Mouse (Mus musculus) thymus, adult 2 months (tissue): ENCODE results near the gene Cacnb4. TPM values are rescaled to one million over a fixed set of nuclear protein-coding genes. Genes with fewer than 3 reads are reported as not detected.

Source experiments
- DNase-seq: peaks from one replicate; pipeline ENCODE4 v3.0.0; 2021
- H3K27ac ChIP-seq: fragments of 200-500 bp; 2 replicates; pipeline ENCODE4 v1.5.1; 2012; ENCODE audit warnings: low read length, control low read depth; ENCODE audit not compliant: control insufficient read depth, insufficient read depth
- H3K27me3 ChIP-seq: fragments of 200-500 bp; 2 replicates; pipeline ENCODE4 v1.6.1; 2012; ENCODE audit warnings: mild to moderate bottlenecking, low read length, moderate library complexity, mixed read lengths; ENCODE audit not compliant: control insufficient read depth, insufficient read depth
- H3K36me3 ChIP-seq: fragments of 200-500 bp; 2 replicates; pipeline ENCODE4 v1.6.1; 2012; ENCODE audit warnings: mild to moderate bottlenecking, low read length, moderate library complexity; ENCODE audit not compliant: control insufficient read depth, insufficient read depth
- H3K4me1 ChIP-seq: fragments of 200-500 bp; replicated peaks from 2 replicates; pipeline ENCODE4 v1.6.1; 2012; ENCODE audit warnings: low read length; ENCODE audit not compliant: control insufficient read depth, insufficient read depth
- H3K4me3 ChIP-seq: fragments of 200-500 bp; 2 replicates; pipeline ENCODE4 v1.5.1; 2012; ENCODE audit warnings: mild to moderate bottlenecking, low read length, control low read depth, moderate library complexity; ENCODE audit not compliant: control insufficient read depth, insufficient read depth
- CTCF ChIP-seq: fragments of 200-500 bp; IDR thresholded peaks from 2 replicates; pipeline ENCODE4 v1.5.1; 2012; ENCODE audit warnings: mild to moderate bottlenecking, control low read depth, low read length, moderate library complexity, borderline replicate concordance; ENCODE audit not compliant: control insufficient read depth, poor library complexity, insufficient read depth; ENCODE audit errors: extremely low read depth
- POLR2A ChIP-seq: fragments of 200-500 bp; IDR thresholded peaks from 2 replicates; pipeline ENCODE4 v1.6.1; 2012; ENCODE audit warnings: mild to moderate bottlenecking, low read length, control low read depth, moderate library complexity; ENCODE audit not compliant: control insufficient read depth, poor library complexity, insufficient read depth; ENCODE audit errors: extremely low read depth
- WGBS: fragments of 180-500 bp; shearing (Covaris S2); methylation state at CpG from one replicate; pipeline ENCODE4 v1.1.7; 2018; 5-methylcytosine and 5-hydroxymethylcytosine counted together
- polyA plus RNA-seq: library from polyadenylated mRNA; depleted of rRNA; stranded (reverse); fragments of >200 nt; gene quantifications from 2 replicates; pipeline ENCODE4 v1.2.3, GENCODE M21; 2012; rRNA removed

The Cacnb4 gene
- polyA plus RNA-seq: 0.04 and 0.06 TPM in 2 replicates

GRCm38 (mm10) chr2:52676023-52676912, at the start of gene Cacnb4:
TSS of gene Cacnb4 (minus strand) at chr2:52676831.
- Histone ChIP-seq H3K27ac (no peak within 1 kb of the TSS), H3K4me1 (no peaks in the 10 kb centered on the region; the same call in 1 of the 2 replicates), H3K4me3 (peak within 1 kb of the TSS; percentile 37), H3K36me3 (no peaks in the 10 kb centered on the region), H3K27me3 (peaks cover 14% of the 10 kb centered on the region)
- DNase-seq: no peak
- TF ChIP-seq CTCF (no peak), POLR2A (no peak)
- WGBS: 4% methylated on average over 70 of the region's 77 CpGs

- WGBS: 95% methylated on average over 13 of the region's 13 CpGs
- Histone ChIP-seq H3K27me3 (no peaks in the 10 kb centered on the region), H3K36me3 (no peaks in the 10 kb centered on the region), H3K4me1 (no peaks in the 10 kb centered on the region), H3K27ac (no peak overlapping the region), H3K4me3 (no peak overlapping the region)
- TF ChIP-seq CTCF (no peak), POLR2A (no peak)
- DNase-seq: no peak
Observed at GRCm38 (mm10) chr2:52720231-52721025, 43.8 kb upstream of the Cacnb4 start.

- Histone ChIP-seq H3K36me3 (peaks cover 22% of the 10 kb centered on the region), H3K27me3 (no peaks in the 10 kb centered on the region), H3K4me1 (no peaks in the 10 kb centered on the region), H3K4me3 (no peak overlapping the region), H3K27ac (no peak overlapping the region)
- TF ChIP-seq POLR2A: no peak
- TF ChIP-seq CTCF: no peak
- no peak for DNase-seq
- 97% methylated on average over 5 of the region's 5 CpGs for WGBS
Observed at GRCm38 (mm10) chr2:52717076-52717475, 40.4 kb upstream of the Cacnb4 start.

GRCm38 (mm10) chr2:52715538-52715937, 38.9 kb upstream of the Cacnb4 start:
- Histone ChIP-seq H3K27me3 (no peaks in the 10 kb centered on the region), H3K4me3 (no peak overlapping the region), H3K36me3 (peaks cover 28% of the 10 kb centered on the region), H3K27ac (no peak overlapping the region), H3K4me1 (no peaks in the 10 kb centered on the region)
- no peak for DNase-seq
- TF ChIP-seq CTCF (no peak), POLR2A (no peak)
- 97% methylated on average over 6 of the region's 6 CpGs for WGBS

GRCm38 (mm10) chr2:52714111-52714510, 37.5 kb upstream of the Cacnb4 start:
- 98% methylated on average over 4 of the region's 4 CpGs for WGBS
- Histone ChIP-seq H3K27ac (no peak overlapping the region), H3K27me3 (no peaks in the 10 kb centered on the region), H3K4me3 (no peak overlapping the region), H3K4me1 (no peaks in the 10 kb centered on the region), H3K36me3 (peaks cover 39% of the 10 kb centered on the region)
- TF ChIP-seq CTCF: no peak
- no peak for TF ChIP-seq POLR2A
- DNase-seq: no peak

GRCm38 (mm10) chr2:52710804-52711203, 34.2 kb upstream of the Cacnb4 start:
- Histone ChIP-seq H3K27ac (no peak overlapping the region), H3K36me3 (peaks cover 66% of the 10 kb centered on the region), H3K27me3 (no peaks in the 10 kb centered on the region), H3K4me1 (no peaks in the 10 kb centered on the region), H3K4me3 (no peak overlapping the region)
- TF ChIP-seq CTCF (no peak), POLR2A (no peak)
- 96% methylated on average over 2 of the region's 2 CpGs for WGBS
- no peak for DNase-seq
